ENCODE assay signal across 9 mouse cellular contexts in genomic region chr11:114880589-114880988, GRCm38 (mm10). TPM values are rescaled to one million over a fixed set of nuclear protein-coding genes. Genes with fewer than 3 reads are reported as not detected.
DNase-seq lines count a peak whose midpoint lies in the region; ATAC-seq and TF ChIP-seq lines count a peak whose summit lies in the region.
"Had no signal": no experiment of that assay in that cellular context is flagged by ENCODE, and none has a peak within 500 bp of the region (broad histone marks: within the 10 kb centered on the region; RNA-seq: fewer than 3 reads in every experiment).

No protein-coding gene starts in this region.

- intact Hi-C loops in heart, postnatal 36 days (cut with DNase I), result loop anchor here (2.0 kb wide), 1 partner anchor 32 kb away; no protein-coding TSS in a partner anchor

- 0 out of 2 replicates have a peak, but pooled peaks have one; percentile 26 for ATAC-seq in common myeloid progenitor, adult 5-6 weeks (replicated peaks; ENCODE audit: low read depth, poor library complexity, severe bottlenecking)
- no peak for ATAC-seq in erythroid progenitor cell, adult 5-6 weeks (replicated peaks; ENCODE audit: low FRiP score, poor library complexity, severe bottlenecking)

- peak; percentile 58 to 59 for DNase-seq in heart, postnatal 36 days
- DNase-seq in heart, adult 8-10 months (ENCODE audit: low spot score), result no peak
- DNase-seq in spleen, adult 2 months (ENCODE audit: low read depth in 1 of 2, low spot score in 2 of 2), result peak in 1 of 2 experiments; percentile 51
- no peak for DNase-seq in spleen, adult 12 weeks (ENCODE audit: low spot score)
- DNase-seq in lung, postnatal 14 days, result peak; percentile 63
- DNase-seq in MN1 (ENCODE audit: low spot score), result no peak

- H3K4me1 ChIP-seq in spleen, adult 2 months (ENCODE audit: control insufficient read depth, insufficient read depth, insufficient read length), result peaks cover 27% of the 10 kb centered on the region; the same call in 1 of the 2 replicates

- peak; percentile 62; the same call in 1 of the 2 replicates for TF ChIP-seq CTCF in spleen, adult 2 months (IDR thresholded peaks at IDR 0.05; ENCODE audit: extremely low read depth, insufficient read depth, insufficient read length, insufficient replicate concordance)

- no peaks in the 10 kb centered on the region for H3K27me3 ChIP-seq in spleen, adult 2 months (ENCODE audit: control insufficient read depth, insufficient read depth, low read length)
- H3K27me3 ChIP-seq: neural tube, embryonic 12.5 days had no signal

- H3K36me3 ChIP-seq in spleen, adult 2 months (ENCODE audit: control insufficient read depth, insufficient read depth, low read length), result no peaks in the 10 kb centered on the region
- H3K36me3 ChIP-seq: neural tube, embryonic 12.5 days had no signal

- TF ChIP-seq POLR2A in spleen, adult 2 months (IDR thresholded peaks at IDR 0.05; ENCODE audit: low read depth, low read length), result no peak

- H3K4me3 ChIP-seq in spleen, adult 2 months (ENCODE audit: extremely low read depth, insufficient read depth, insufficient read length), result no peak overlapping the region
- H3K4me3 ChIP-seq: neural tube, embryonic 12.5 days had no signal

- 4% methylated on average over 1 of the region's 1 CpGs for WGBS in spleen, adult 2 months

- H3K27ac ChIP-seq in spleen, adult 2 months (ENCODE audit: insufficient read depth, low read length), result peak overlapping the region; percentile 34
- H3K27ac ChIP-seq: neural tube, embryonic 12.5 days had no signal

RNA-seq across cellular contexts. Expression of gene Cd300a, which starts 9.3 kb away (rescaled TPM):
- total RNA-seq in heart, postnatal 36 days (2021), result 1 to 10 TPM; 1.6 to 1.8 TPM
- total RNA-seq in heart, adult 8-10 months (2022), result 1 to 10 TPM in 1 of 4 experiments, under 1 TPM in 3; 0.38 to 1.6 (median 0.86) TPM
- polyA plus RNA-seq in spleen, adult 2 months (2012; rRNA removed), result 11.6 and 12.5 TPM in 2 replicates
- total RNA-seq in common myeloid progenitor, adult 5-6 weeks (2017), result 11.4 and 24.8 TPM in 2 replicates
- total RNA-seq in erythroid progenitor cell, adult 5-6 weeks (2015; ENCODE audit: low replicate concordance), result 2.1 and 4.3 TPM in 2 replicates
- total RNA-seq in erythroid progenitor cell, adult 5-6 weeks (2017; ENCODE audit: low replicate concordance), result 2.9 and 6.0 TPM in 2 replicates

RNA-seq across cellular contexts. Expression of gene Gprc5c, which starts 29.6 kb away (rescaled TPM):
- 10 to 100 TPM; 10.2 to 11.2 TPM for total RNA-seq in heart, postnatal 36 days (2021)
- total RNA-seq in heart, adult 8-10 months (2022), result 1 to 10 TPM; 7.3 to 9.6 (median 9.1) TPM
- 9.3 and 9.5 TPM in 2 replicates for polyA plus RNA-seq in spleen, adult 2 months (2012; rRNA removed)
- not detected in 2 replicates for total RNA-seq in common myeloid progenitor, adult 5-6 weeks (2017)
- not detected in 2 replicates for total RNA-seq in erythroid progenitor cell, adult 5-6 weeks (2015; ENCODE audit: low replicate concordance)
- not detected in 2 replicates for total RNA-seq in erythroid progenitor cell, adult 5-6 weeks (2017; ENCODE audit: low replicate concordance)

RNA-seq across cellular contexts. Expression of gene Cd300lb, which starts 53.6 kb away (rescaled TPM):
- total RNA-seq in heart, postnatal 36 days (2021), result 1 to 10 TPM in 1 of 2 experiments, under 1 TPM in 1; 0.75 to 1.7 TPM
- total RNA-seq in heart, adult 8-10 months (2022), result 1 to 10 TPM in 2 of 4 experiments, under 1 TPM in 2; 0.38 to 1.2 (median 0.73) TPM
- polyA plus RNA-seq in spleen, adult 2 months (2012; rRNA removed), result 3.1 and 5.3 TPM in 2 replicates
- total RNA-seq in common myeloid progenitor, adult 5-6 weeks (2017), result 8.5 and 9.5 TPM in 2 replicates
- 5.0 and 10.1 TPM in 2 replicates for total RNA-seq in erythroid progenitor cell, adult 5-6 weeks (2015; ENCODE audit: low replicate concordance)
- 1.8 and 2.3 TPM in 2 replicates for total RNA-seq in erythroid progenitor cell, adult 5-6 weeks (2017; ENCODE audit: low replicate concordance)
- polyA plus RNA-seq: neural tube, embryonic 12.5 days had no signal

Comparison
In these comparisons a context has a peak if more than half of its experiments do, and no peak if none do; other contexts are left out.
1. DNase-seq: peak in heart, postnatal 36 days (2 of 2) and lung, postnatal 14 days (single experiment); none in heart, adult 8-10 months (single experiment), spleen, adult 12 weeks (single experiment) and MN1 (single experiment).